15 mouse cellular contexts compared by ENCODE assay signal in genomic region chr8:110760280-110760940, GRCm38 (mm10). TPM values are rescaled to one million over a fixed set of nuclear protein-coding genes. Genes with fewer than 3 reads are reported as not detected.
DNase-seq lines count a peak whose midpoint lies in the region; ATAC-seq lines count a peak whose summit lies in the region.
"Had no signal": no experiment of that assay in that cellular context is flagged by ENCODE, and none has a peak within 500 bp of the region (broad histone marks: within the 10 kb centered on the region; RNA-seq: fewer than 3 reads in every experiment).

No protein-coding gene starts in this region.

- intact Hi-C loops in left cerebral cortex, postnatal 25 days (cut with DNase I), result no loop called here

- no peaks in the 10 kb centered on the region for H3K9me3 ChIP-seq in hindbrain, embryonic 16.5 days (ENCODE audit: control insufficient read depth, low read length)
- H3K9me3 ChIP-seq in hindbrain, embryonic 11.5 days (ENCODE audit: control insufficient read depth, low read length), result no peaks in the 10 kb centered on the region
- H3K9me3 ChIP-seq in neural tube, embryonic 13.5 days, result no peaks in the 10 kb centered on the region
- no peaks in the 10 kb centered on the region for H3K9me3 ChIP-seq in neural tube, embryonic 15.5 days (replicated peaks)
- H3K9me3 ChIP-seq in forebrain, embryonic 12.5 days, result no peaks in the 10 kb centered on the region
- H3K9me3 ChIP-seq: forebrain, embryonic 13.5 days; G1E; limb, embryonic 13.5 days; midbrain, embryonic 15.5 days had no signal

- no peaks in the 10 kb centered on the region for H3K4me1 ChIP-seq in hindbrain, embryonic 16.5 days (ENCODE audit: control insufficient read depth, insufficient read depth, low read depth, low read length)
- no peaks in the 10 kb centered on the region for H3K4me1 ChIP-seq in hindbrain, embryonic 11.5 days (replicated peaks; ENCODE audit: control insufficient read depth, insufficient read depth, low read length)
- no peaks in the 10 kb centered on the region; the same call in 1 of the 2 replicates for H3K4me1 ChIP-seq in neural tube, embryonic 13.5 days (replicated peaks)
- H3K4me1 ChIP-seq in neural tube, embryonic 15.5 days, result no peaks in the 10 kb centered on the region
- no peaks in the 10 kb centered on the region for H3K4me1 ChIP-seq in forebrain, embryonic 12.5 days
- H3K4me1 ChIP-seq: forebrain, embryonic 13.5 days; limb, embryonic 13.5 days; midbrain, embryonic 15.5 days had no signal

- 70% methylated on average over 7 of the region's 7 CpGs for WGBS in hindbrain, embryonic 16.5 days
- WGBS in hindbrain, embryonic 11.5 days, result 72% methylated on average over 7 of the region's 7 CpGs
- WGBS in neural tube, embryonic 13.5 days, result 72% methylated on average over 7 of the region's 7 CpGs
- WGBS in neural tube, embryonic 15.5 days, result 72% methylated on average over 7 of the region's 7 CpGs
- 82% methylated on average over 7 of the region's 7 CpGs for WGBS in forebrain, embryonic 12.5 days

- H3K36me3 ChIP-seq in hindbrain, embryonic 16.5 days (ENCODE audit: control insufficient read depth, insufficient read depth, low read length), result no peaks in the 10 kb centered on the region
- no peaks in the 10 kb centered on the region for H3K36me3 ChIP-seq in hindbrain, embryonic 11.5 days (ENCODE audit: control insufficient read depth, insufficient read depth, low read length)
- H3K36me3 ChIP-seq in neural tube, embryonic 13.5 days, result no peaks in the 10 kb centered on the region
- no peaks in the 10 kb centered on the region for H3K36me3 ChIP-seq in neural tube, embryonic 15.5 days
- H3K36me3 ChIP-seq in forebrain, embryonic 12.5 days (replicated peaks), result no peaks in the 10 kb centered on the region
- H3K36me3 ChIP-seq: G1E; limb, embryonic 13.5 days; midbrain, embryonic 15.5 days had no signal

- no peak overlapping the region for H3K9ac ChIP-seq in hindbrain, embryonic 16.5 days (ENCODE audit: low read depth, low read length)
- H3K9ac ChIP-seq in hindbrain, embryonic 11.5 days (ENCODE audit: low read depth, low read length), result no peak overlapping the region
- no peak overlapping the region for H3K9ac ChIP-seq in neural tube, embryonic 13.5 days
- H3K9ac ChIP-seq in neural tube, embryonic 15.5 days (replicated peaks), result no peak overlapping the region
- H3K9ac ChIP-seq in forebrain, embryonic 12.5 days, result no peak overlapping the region
- H3K9ac ChIP-seq: forebrain, embryonic 13.5 days; limb, embryonic 13.5 days; lung, embryonic 14.5 days; midbrain, embryonic 15.5 days had no signal

- peak overlapping the region; percentile 17; the same call in 1 of the 2 replicates for H3K27ac ChIP-seq in hindbrain, embryonic 16.5 days (ENCODE audit: low read depth, low read length)
- no peak overlapping the region for H3K27ac ChIP-seq in hindbrain, embryonic 11.5 days (ENCODE audit: low read depth, low read length)
- 0 out of 2 replicates have a peak overlapping the region, but pooled peaks have one; percentile 13 for H3K27ac ChIP-seq in neural tube, embryonic 13.5 days (replicated peaks)
- H3K27ac ChIP-seq in neural tube, embryonic 15.5 days (replicated peaks), result no peak overlapping the region
- no peak overlapping the region for H3K27ac ChIP-seq in forebrain, embryonic 12.5 days
- H3K27ac ChIP-seq: forebrain, embryonic 13.5 days; limb, embryonic 13.5 days; midbrain, embryonic 15.5 days had no signal

- DNase-seq in adrenal gland, postnatal 14 days, result peak; percentile 29
- DNase-seq in adrenal gland, adult 2 months, result no peak
- DNase-seq in hindbrain, embryonic 11.5 days (ENCODE audit: low spot score), result no peak
- no peak for DNase-seq in left cerebral cortex, postnatal 25 days (ENCODE audit: low spot score in 2 of 2)
- DNase-seq: cerebellum, adult 9-11 months had no signal

- ATAC-seq in hindbrain, embryonic 16.5 days, result no peak
- ATAC-seq in hindbrain, embryonic 11.5 days (ENCODE audit: low FRiP score), result no peak
- no peak for ATAC-seq in neural tube, embryonic 13.5 days (ENCODE audit: low read depth)
- ATAC-seq in neural tube, embryonic 15.5 days (ENCODE audit: low FRiP score), result no peak
- no peak for ATAC-seq in forebrain, embryonic 12.5 days (ENCODE audit: low FRiP score)
- ATAC-seq: activated CD4-positive, CD25-positive, alpha-beta regulatory T cell, adult 4 months; forebrain, embryonic 13.5 days; midbrain, embryonic 15.5 days had no signal

- no peaks in the 10 kb centered on the region for H3K27me3 ChIP-seq in hindbrain, embryonic 16.5 days (replicated peaks; ENCODE audit: control insufficient read depth, insufficient read depth, low read length)
- no peaks in the 10 kb centered on the region for H3K27me3 ChIP-seq in hindbrain, embryonic 11.5 days (ENCODE audit: control insufficient read depth, insufficient read depth, low read length)
- H3K27me3 ChIP-seq in neural tube, embryonic 13.5 days, result no peaks in the 10 kb centered on the region
- no peaks in the 10 kb centered on the region for H3K27me3 ChIP-seq in neural tube, embryonic 15.5 days (replicated peaks)
- H3K27me3 ChIP-seq in forebrain, embryonic 12.5 days, result no peaks in the 10 kb centered on the region
- H3K27me3 ChIP-seq: forebrain, embryonic 13.5 days; limb, embryonic 13.5 days; midbrain, embryonic 15.5 days had no signal

- no peak overlapping the region for H3K4me2 ChIP-seq in hindbrain, embryonic 16.5 days (ENCODE audit: low read length)
- no peak overlapping the region for H3K4me2 ChIP-seq in hindbrain, embryonic 11.5 days (replicated peaks; ENCODE audit: low read depth, low read length)
- no peak overlapping the region for H3K4me2 ChIP-seq in neural tube, embryonic 13.5 days
- no peak overlapping the region for H3K4me2 ChIP-seq in neural tube, embryonic 15.5 days
- no peak overlapping the region for H3K4me2 ChIP-seq in forebrain, embryonic 12.5 days
- H3K4me2 ChIP-seq: forebrain, embryonic 13.5 days; limb, embryonic 13.5 days; lung, embryonic 14.5 days; midbrain, embryonic 15.5 days had no signal

- H3K4me3 ChIP-seq in hindbrain, embryonic 16.5 days (ENCODE audit: low read length), result no peak overlapping the region
- no peak overlapping the region for H3K4me3 ChIP-seq in hindbrain, embryonic 11.5 days (ENCODE audit: low read depth, low read length)
- H3K4me3 ChIP-seq in neural tube, embryonic 13.5 days, result no peak overlapping the region
- no peak overlapping the region for H3K4me3 ChIP-seq in neural tube, embryonic 15.5 days (replicated peaks)
- H3K4me3 ChIP-seq in forebrain, embryonic 12.5 days (replicated peaks), result no peak overlapping the region
- H3K4me3 ChIP-seq: forebrain, embryonic 13.5 days; limb, embryonic 13.5 days; midbrain, embryonic 15.5 days had no signal

RNA-seq across cellular contexts. Expression of gene Mtss1l, which starts 39.1 kb away (rescaled TPM):
- total RNA-seq in adrenal gland, postnatal 14 days (2021), result 25.2 and 25.8 TPM in 2 replicates
- 10 to 100 TPM; 20.2 to 20.6 TPM for total RNA-seq in adrenal gland, adult 2 months (2021)
- 64.0 and 71.3 TPM in 2 replicates for polyA plus RNA-seq in adrenal gland, adult 2 months (2012; rRNA removed)
- polyA plus RNA-seq in hindbrain, embryonic 16.5 days (2015; fragmentation: Nextera tagmentation; extraction: Ambion mirVana), result 26.4 and 28.8 TPM in 2 replicates
- 10.5 and 10.8 TPM in 2 replicates for polyA plus RNA-seq in hindbrain, embryonic 11.5 days (2014; fragmentation: Nextera tagmentation; extraction: Ambion mirVana)
- polyA plus RNA-seq in neural tube, embryonic 13.5 days (2015; fragmentation: Nextera tagmentation; extraction: Ambion mirVana), result 13.3 and 14.0 TPM in 2 replicates
- polyA plus RNA-seq in neural tube, embryonic 15.5 days (2015; fragmentation: Nextera tagmentation; extraction: Ambion mirVana), result 21.2 and 31.8 TPM in 2 replicates
- total RNA-seq in left cerebral cortex, postnatal 25 days (2021), result 100 to 1,000 TPM; 195 to 204 TPM
- polyA plus RNA-seq in forebrain, embryonic 12.5 days (2016; fragmentation: Nextera tagmentation; extraction: Ambion mirVana), result 8.9 and 10.0 TPM in 2 replicates

RNA-seq across cellular contexts. Expression of gene Il34, which starts 45.3 kb away (rescaled TPM):
- 7.5 and 9.5 TPM in 2 replicates for total RNA-seq in adrenal gland, postnatal 14 days (2021)
- 10 to 100 TPM; 42.8 to 63.0 TPM for total RNA-seq in adrenal gland, adult 2 months (2021)
- 115 and 187 TPM in 2 replicates for polyA plus RNA-seq in adrenal gland, adult 2 months (2012; rRNA removed)
- polyA plus RNA-seq in hindbrain, embryonic 16.5 days (2015; fragmentation: Nextera tagmentation; extraction: Ambion mirVana), result 7.7 and 8.8 TPM in 2 replicates
- polyA plus RNA-seq in hindbrain, embryonic 11.5 days (2014; fragmentation: Nextera tagmentation; extraction: Ambion mirVana), result 0.19 and 1.4 TPM in 2 replicates
- polyA plus RNA-seq in neural tube, embryonic 13.5 days (2015; fragmentation: Nextera tagmentation; extraction: Ambion mirVana), result 2.5 and 2.6 TPM in 2 replicates
- 5.8 and 6.3 TPM in 2 replicates for polyA plus RNA-seq in neural tube, embryonic 15.5 days (2015; fragmentation: Nextera tagmentation; extraction: Ambion mirVana)
- 100 to 1,000 TPM; 110 to 121 TPM for total RNA-seq in left cerebral cortex, postnatal 25 days (2021)
- 0.26 and 0.63 TPM in 2 replicates for polyA plus RNA-seq in forebrain, embryonic 12.5 days (2016; fragmentation: Nextera tagmentation; extraction: Ambion mirVana)
- total RNA-seq: G1E had no signal
- polyA plus RNA-seq: activated CD4-positive, CD25-positive, alpha-beta regulatory T cell, adult 4 months; G1E had no signal

Comparison
In these comparisons a context has a peak if more than half of its experiments do, and no peak if none do; other contexts are left out.
1. H3K27ac ChIP-seq: peak in hindbrain, embryonic 16.5 days (single experiment) and neural tube, embryonic 13.5 days (single experiment); none in hindbrain, embryonic 11.5 days (single experiment), neural tube, embryonic 15.5 days (single experiment) and forebrain, embryonic 12.5 days (single experiment).
2. RNA of gene Il34, which starts 45.3 kb away (polyA plus RNA-seq): 115 to 187 TPM in adrenal gland, adult 2 months; 7.7 to 8.8 TPM in hindbrain, embryonic 16.5 days, 5.8 to 6.3 TPM in neural tube, embryonic 15.5 days, 2.5 to 2.6 TPM in neural tube, embryonic 13.5 days, 0.26 to 0.63 TPM in forebrain, embryonic 12.5 days and 0.19 to 1.4 TPM in hindbrain, embryonic 11.5 days; every median in the first group is over 10 times any median in the second.